ENCODE assay signal across 27 mouse cellular contexts in the genomic region with DNA sequence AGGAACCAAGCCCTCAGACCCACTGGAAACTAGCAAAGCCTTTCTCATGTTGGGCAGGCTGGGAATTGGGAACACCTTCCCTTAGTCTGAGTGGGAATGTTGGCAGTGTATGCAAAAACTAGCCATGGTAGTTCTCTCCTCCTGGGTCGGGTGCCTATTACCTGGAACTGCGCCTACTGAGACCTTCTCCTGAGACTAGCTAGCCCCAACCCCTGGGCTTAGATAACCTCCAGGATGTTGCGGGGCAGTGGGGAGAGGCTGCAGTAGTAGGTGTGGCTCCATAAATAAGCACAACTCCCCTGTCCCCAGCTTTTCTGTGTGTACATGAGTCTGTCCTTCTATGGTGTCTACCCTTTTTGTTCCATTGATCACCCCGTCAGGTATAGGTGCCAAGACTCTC. TPM values are rescaled to one million over a fixed set of nuclear protein-coding genes. Genes with fewer than 3 reads are reported as not detected.
A peak's percentile ranks its signal among the peaks of the same experiment; 100 is the strongest.
DNase-seq lines count a peak whose midpoint lies in the region; ATAC-seq and TF ChIP-seq lines count a peak whose summit lies in the region.
"Had no signal": no experiment of that assay in that cellular context is flagged by ENCODE, and none has a peak within 500 bp of the region (broad histone marks: within the 10 kb centered on the region; RNA-seq: fewer than 3 reads in every experiment).

No protein-coding gene starts in this region.

- H3K4me3 ChIP-seq in liver, embryonic 15.5 days (replicated peaks): no peak overlapping the region
- H3K4me3 ChIP-seq in cerebellum, adult 2 months (replicated peaks; ENCODE audit: insufficient read depth, low read depth, low read length): no peak overlapping the region
- no peak overlapping the region for H3K4me3 ChIP-seq in hindbrain, embryonic 12.5 days
- H3K4me3 ChIP-seq: embryonic facial prominence, embryonic 12.5 days; forebrain, embryonic 15.5 days; gastrocnemius, adult 2 months; heart, embryonic 15.5 days; kidney, embryonic 15.5 days; lung, embryonic 15.5 days; neural tube, embryonic 13.5 days had no signal

- no peak for ATAC-seq in CD4-positive, CD25-positive, alpha-beta regulatory T cell, adult 4 months
- no peak for ATAC-seq in liver, embryonic 15.5 days (ENCODE audit: insufficient read depth)
- ATAC-seq in hindbrain, embryonic 12.5 days (ENCODE audit: low FRiP score): no peak
- ATAC-seq: forebrain, embryonic 15.5 days; inflammation-experienced regulatory T-cells, adult 6 months had no signal

- H3K27me3 ChIP-seq in liver, embryonic 15.5 days: no peaks in the 10 kb centered on the region
- H3K27me3 ChIP-seq in cerebellum, adult 2 months (ENCODE audit: control insufficient read depth, insufficient read depth, low read length): no peaks in the 10 kb centered on the region
- no peaks in the 10 kb centered on the region for H3K27me3 ChIP-seq in hindbrain, embryonic 12.5 days
- H3K27me3 ChIP-seq: embryonic facial prominence, embryonic 12.5 days; forebrain, embryonic 15.5 days; heart, embryonic 15.5 days; kidney, embryonic 15.5 days; lung, embryonic 15.5 days; neural tube, embryonic 13.5 days had no signal

- TF ChIP-seq CTCF in cerebellum, adult 2 months (IDR thresholded peaks at IDR 0.05; ENCODE audit: borderline replicate concordance, insufficient read depth, low read depth, low read length): no peak

- TF ChIP-seq POLR2A in cerebellum, adult 2 months (IDR thresholded peaks at IDR 0.05; ENCODE audit: borderline replicate concordance, insufficient read depth, low read length): no peak

- no peaks in the 10 kb centered on the region for H3K36me3 ChIP-seq in liver, embryonic 15.5 days (replicated peaks)
- no peaks in the 10 kb centered on the region for H3K36me3 ChIP-seq in hindbrain, embryonic 12.5 days
- H3K36me3 ChIP-seq: embryonic facial prominence, embryonic 12.5 days; forebrain, embryonic 15.5 days; heart, embryonic 15.5 days; kidney, embryonic 15.5 days; lung, embryonic 15.5 days; neural tube, embryonic 13.5 days had no signal

- H3K4me2 ChIP-seq in liver, embryonic 15.5 days: peak overlapping the region; percentile 13; the same call in 1 of the 2 replicates
- H3K4me2 ChIP-seq in hindbrain, embryonic 12.5 days (replicated peaks): no peak overlapping the region
- H3K4me2 ChIP-seq: embryonic facial prominence, embryonic 12.5 days; forebrain, embryonic 15.5 days; heart, embryonic 15.5 days; hindbrain, embryonic 14.5 days; kidney, embryonic 15.5 days; lung, embryonic 15.5 days; midbrain, embryonic 11.5 days; neural tube, embryonic 13.5 days had no signal

- 38% methylated on average over 4 of the region's 4 CpGs for WGBS in liver, embryonic 15.5 days (ENCODE audit: insufficient replicate concordance)
- 72% methylated on average over 4 of the region's 4 CpGs for WGBS in cerebellum, adult 2 months
- WGBS in hindbrain, embryonic 12.5 days: 83% methylated on average over 4 of the region's 4 CpGs

- 0 out of 2 replicates have a peak overlapping the region, but pooled peaks have one; percentile 2 for H3K9ac ChIP-seq in liver, embryonic 15.5 days
- H3K9ac ChIP-seq in hindbrain, embryonic 12.5 days: no peak overlapping the region
- H3K9ac ChIP-seq: embryonic facial prominence, embryonic 12.5 days; forebrain, embryonic 15.5 days; heart, embryonic 15.5 days; hindbrain, embryonic 14.5 days; kidney, embryonic 15.5 days; lung, embryonic 15.5 days; neural tube, embryonic 13.5 days had no signal

- peaks cover 55% of the 10 kb centered on the region for H3K4me1 ChIP-seq in liver, embryonic 15.5 days (replicated peaks)
- no peaks in the 10 kb centered on the region for H3K4me1 ChIP-seq in cerebellum, adult 2 months (ENCODE audit: control insufficient read depth, insufficient read depth, low read length)
- H3K4me1 ChIP-seq in hindbrain, embryonic 12.5 days: peaks cover 6% of the 10 kb centered on the region

- H3K27ac ChIP-seq in liver, embryonic 15.5 days (replicated peaks): peak overlapping the region; percentile 57
- no peak overlapping the region for H3K27ac ChIP-seq in cerebellum, adult 2 months (ENCODE audit: insufficient read depth, low read length)
- no peak overlapping the region for H3K27ac ChIP-seq in hindbrain, embryonic 12.5 days
- H3K27ac ChIP-seq: embryonic facial prominence, embryonic 12.5 days; forebrain, embryonic 15.5 days; gastrocnemius, adult 2 months; heart, embryonic 15.5 days; hindbrain, embryonic 14.5 days; kidney, embryonic 15.5 days; lung, embryonic 15.5 days; neural tube, embryonic 13.5 days had no signal

- H3K9me3 ChIP-seq in liver, embryonic 15.5 days (replicated peaks): no peaks in the 10 kb centered on the region
- no peaks in the 10 kb centered on the region for H3K9me3 ChIP-seq in hindbrain, embryonic 12.5 days (replicated peaks)
- H3K9me3 ChIP-seq: embryonic facial prominence, embryonic 12.5 days; forebrain, embryonic 15.5 days; heart, embryonic 15.5 days; kidney, embryonic 15.5 days; lung, embryonic 15.5 days; neural tube, embryonic 13.5 days had no signal

- peak; percentile 30 for DNase-seq in CD4-positive, CD25-positive, alpha-beta regulatory T cell, adult 2 months (ENCODE audit: low read depth, low spot score)
- DNase-seq in A20 (ENCODE audit: low read depth, low spot score) (peak; percentile 44), liver (peak; percentile 57)
- no peak for DNase-seq in cerebellum, adult 2 months
- DNase-seq: adrenal gland, adult 8-10 months; cerebellum, adult 8-10 months; cerebellum, postnatal 36 days; embryo, embryonic 11 days; gastrocnemius, adult 2 months; gastrocnemius, postnatal 36 days; heart, postnatal 36 days; kidney, adult 11 months; kidney, postnatal 25 days; right cerebral cortex, postnatal 4 days had no signal

RNA-seq across cellular contexts. Expression of a gene that starts 2.4 kb away (rescaled TPM):
- polyA plus RNA-seq in CD4-positive, CD25-positive, alpha-beta regulatory T cell, adult 4 months (2017; shearing (Covaris generic)): 1,000 to 10,000 TPM; 1,072 to 1,239 TPM
- polyA plus RNA-seq in liver, embryonic 15.5 days (2015; fragmentation: Nextera tagmentation; extraction: Ambion mirVana): 476 and 487 TPM in 2 replicates
- 119 and 129 TPM in 2 replicates for polyA plus RNA-seq in cerebellum, adult 2 months (2012; rRNA removed)
- 474 and 480 TPM in 2 replicates for polyA plus RNA-seq in hindbrain, embryonic 12.5 days (2016; fragmentation: Nextera tagmentation; extraction: Ambion mirVana)

RNA-seq across cellular contexts. Expression of a gene that starts 34.9 kb away (rescaled TPM):
- polyA plus RNA-seq in CD4-positive, CD25-positive, alpha-beta regulatory T cell, adult 4 months (2017; shearing (Covaris generic)): 10 to 100 TPM in 1 of 2 experiments, 1 to 10 TPM in 1; 7.6 to 14.3 TPM
- 0.36 and 0.47 TPM in 2 replicates for polyA plus RNA-seq in liver, embryonic 15.5 days (2015; fragmentation: Nextera tagmentation; extraction: Ambion mirVana)
- not detected in 2 replicates for polyA plus RNA-seq in cerebellum, adult 2 months (2012; rRNA removed)
- polyA plus RNA-seq in hindbrain, embryonic 12.5 days (2016; fragmentation: Nextera tagmentation; extraction: Ambion mirVana): 1.9 and 3.1 TPM in 2 replicates
- polyA plus RNA-seq: testis, adult 2 months had no signal

RNA-seq across cellular contexts. Expression of a gene that starts 40.7 kb away (rescaled TPM):
- 1 to 10 TPM; 2.4 to 3.3 TPM for polyA plus RNA-seq in CD4-positive, CD25-positive, alpha-beta regulatory T cell, adult 4 months (2017; shearing (Covaris generic))
- polyA plus RNA-seq in liver, embryonic 15.5 days (2015; fragmentation: Nextera tagmentation; extraction: Ambion mirVana): 2.0 and 2.4 TPM in 2 replicates
- 18.4 and 19.8 TPM in 2 replicates for polyA plus RNA-seq in cerebellum, adult 2 months (2012; rRNA removed)
- 12.2 and 14.9 TPM in 2 replicates for polyA plus RNA-seq in hindbrain, embryonic 12.5 days (2016; fragmentation: Nextera tagmentation; extraction: Ambion mirVana)

Comparison
In these comparisons a context has a peak if more than half of its experiments do, and no peak if none do; other contexts are left out.
1. DNase-seq: peak in CD4-positive, CD25-positive, alpha-beta regulatory T cell, adult 2 months (single experiment), A20 (single experiment) and liver (single experiment); none in cerebellum, adult 2 months (0 of 2).